Mouse (Mus musculus) WW6 (cell line): ENCODE data around the gene 2810408A11Rik.
A peak's percentile ranks its signal among the peaks of the same experiment; 100 is the strongest.

Source experiments
- DNase-seq: peaks from one replicate; pipeline ENCODE4 v3.0.0-alpha.2; 2013; ENCODE audit warnings: low read depth, low spot score

The 2810408A11Rik gene

GRCm38 (mm10) chr11:69900471-69901405, at the start of gene 2810408A11Rik, which contains the start of gene Neurl4:
Gene 2810408A11Rik (minus strand): TSS chr11:69900987.
Gene Neurl4 (plus strand): TSS chr11:69901072.
- DNase-seq = peak; percentile 98

DNA sequence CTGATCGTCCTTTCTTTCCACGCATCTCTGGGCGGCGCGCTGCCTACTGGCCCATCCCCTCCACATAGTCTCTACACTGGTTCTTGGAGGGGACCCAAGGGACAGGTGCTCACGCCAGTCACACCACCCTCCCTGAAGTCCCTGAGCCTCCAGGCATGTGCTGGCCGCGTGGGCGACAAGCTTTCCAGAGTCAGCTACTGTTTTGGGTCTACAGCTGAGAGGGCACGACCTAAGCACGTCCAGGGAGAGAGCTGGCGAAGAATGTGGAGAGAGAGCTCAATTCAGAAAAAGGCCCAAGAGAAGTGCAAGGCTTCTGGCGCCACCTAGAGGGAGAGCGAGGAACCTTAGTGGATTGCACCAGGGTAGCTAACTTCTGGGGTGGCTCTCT, 48.0 kb upstream of the 2810408A11Rik start:
- peak; percentile 84 for DNase-seq

DNA sequence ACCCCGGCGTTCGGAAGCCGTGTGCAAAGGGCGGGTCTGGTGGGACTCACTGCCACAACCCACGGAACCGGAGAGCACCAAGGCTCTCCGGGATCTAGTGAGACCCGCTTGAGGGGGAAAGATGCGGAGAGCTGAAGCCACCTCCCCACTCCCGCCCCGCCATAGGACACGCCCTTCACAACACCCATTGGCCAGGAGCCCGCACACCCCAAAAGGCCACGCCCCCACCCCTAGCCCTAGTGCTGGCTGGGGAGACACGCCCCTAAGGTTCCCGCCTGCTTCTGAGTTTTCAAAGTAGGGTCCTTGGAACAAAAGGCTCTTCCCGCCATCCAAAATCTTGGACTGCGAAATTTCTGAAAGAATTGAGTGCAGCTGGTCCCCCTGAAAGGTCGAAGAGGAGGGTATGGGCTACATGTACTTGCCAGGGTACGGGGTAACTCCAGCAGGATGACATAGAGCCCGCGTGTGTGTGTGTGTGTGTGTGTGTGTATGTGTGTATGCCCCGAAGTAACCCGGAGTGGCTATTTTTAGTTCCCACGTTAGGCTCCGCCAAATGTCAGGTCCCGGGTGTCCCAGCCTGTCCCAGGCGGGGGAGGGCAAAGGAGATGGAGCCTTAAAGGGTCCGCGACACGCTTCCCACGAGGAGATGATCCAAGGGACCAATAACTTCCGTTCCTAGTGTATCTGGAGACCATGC, 47.4 kb upstream of the 2810408A11Rik start, which contains the start of gene Slc2a4:
Gene Slc2a4 (minus strand): TSS at position 123 of the 697 bp plus-strand sequence.
- DNase-seq = peak; percentile 91

DNA sequence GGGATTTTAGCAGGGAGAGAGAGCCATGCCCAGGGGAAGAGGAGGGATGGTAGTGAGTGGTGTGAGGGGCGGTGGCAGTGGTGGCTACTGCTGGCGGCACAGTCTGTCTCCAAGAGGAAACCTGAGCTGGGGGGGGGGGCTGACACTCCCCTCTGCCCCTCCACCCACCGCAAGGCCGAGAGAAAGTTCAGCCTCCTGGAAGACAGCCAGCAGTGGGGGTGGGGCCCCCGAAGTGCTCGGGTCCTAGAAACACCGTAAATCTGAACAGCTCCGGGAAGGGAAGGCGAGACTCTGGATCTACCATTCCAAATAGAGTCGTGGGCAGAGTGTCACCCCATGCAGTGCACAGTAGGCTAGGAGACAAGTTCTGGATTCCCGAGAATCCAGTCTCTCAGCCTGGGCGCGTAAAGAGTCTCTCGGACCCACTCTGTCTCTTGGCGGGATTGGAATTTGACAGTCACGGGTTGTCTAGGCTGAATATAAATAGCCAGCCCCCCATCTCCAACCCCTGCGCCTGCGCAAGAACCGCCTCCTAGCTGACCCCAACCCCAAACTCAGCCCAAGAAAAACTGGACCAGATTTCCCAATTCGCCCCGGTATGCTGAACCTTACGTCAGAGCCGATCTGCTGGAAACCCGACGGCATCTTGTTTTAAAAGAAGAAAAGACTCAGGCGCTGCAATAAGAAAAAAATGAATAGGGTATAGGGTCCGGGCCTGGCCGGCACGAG, 46.7 kb upstream of the 2810408A11Rik start:
- no peak for DNase-seq

DNA sequence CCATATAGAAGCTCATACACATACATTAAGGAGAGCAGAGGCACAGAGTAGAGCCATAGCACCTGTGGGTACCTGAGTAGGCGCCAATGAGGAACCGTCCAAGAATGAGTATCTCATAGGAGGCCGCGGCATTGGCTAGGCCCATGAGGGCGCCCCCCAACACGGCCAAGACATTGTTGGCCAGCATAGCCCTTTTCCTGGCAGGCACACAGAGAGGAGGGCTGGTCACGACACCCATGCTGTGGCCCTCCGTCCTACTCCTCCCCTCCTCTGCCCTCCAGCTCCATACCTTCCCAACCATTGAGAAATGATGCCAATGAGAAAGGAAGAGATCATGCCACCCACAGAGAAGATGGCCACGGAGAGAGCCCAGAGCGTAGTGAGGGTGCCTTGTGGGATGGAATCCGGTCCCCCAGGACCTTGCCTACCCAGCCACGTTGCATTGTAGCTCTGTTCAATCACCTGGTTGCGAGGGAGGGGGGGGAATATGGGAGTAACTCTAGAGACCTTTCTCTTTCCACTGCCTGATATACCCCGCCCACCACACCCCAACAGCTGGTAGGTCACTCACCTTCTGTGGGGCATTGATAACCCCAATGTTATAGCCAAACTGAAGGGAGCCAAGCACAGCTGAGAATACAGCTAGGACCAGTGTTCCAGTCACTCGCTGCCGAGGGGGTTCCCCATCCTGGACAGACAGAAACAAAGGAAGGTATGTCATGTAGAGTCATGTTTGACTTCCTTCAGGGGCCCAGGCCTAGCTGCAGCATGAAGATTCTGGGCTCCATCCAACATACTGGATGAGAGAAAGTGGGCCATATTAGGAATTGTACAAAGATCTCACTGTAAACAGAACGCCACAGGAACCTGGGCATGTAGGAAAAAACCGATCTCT, 45.5 kb upstream of the 2810408A11Rik start:
- DNase-seq = no peak

DNA sequence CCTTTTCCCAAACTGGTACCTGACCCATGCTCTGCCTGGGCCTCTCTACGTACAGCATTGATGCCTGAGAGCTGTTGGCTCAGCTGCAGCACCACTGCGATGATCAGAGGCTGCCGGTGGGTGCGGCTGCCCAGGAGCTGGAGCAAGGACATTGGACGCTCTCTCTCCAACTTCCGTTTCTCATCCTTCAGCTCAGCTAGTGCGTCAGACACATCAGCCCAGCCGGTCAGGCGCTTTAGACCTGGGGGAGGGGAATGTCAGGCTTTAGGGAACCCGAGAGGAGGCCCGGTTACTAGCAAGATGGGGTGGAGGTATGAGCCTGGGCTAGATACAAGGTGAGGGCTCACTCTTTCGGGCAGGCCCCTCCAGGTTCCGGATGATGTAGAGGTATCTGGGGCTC, 44.4 kb upstream of the 2810408A11Rik start:
- DNase-seq = no peak

DNA sequence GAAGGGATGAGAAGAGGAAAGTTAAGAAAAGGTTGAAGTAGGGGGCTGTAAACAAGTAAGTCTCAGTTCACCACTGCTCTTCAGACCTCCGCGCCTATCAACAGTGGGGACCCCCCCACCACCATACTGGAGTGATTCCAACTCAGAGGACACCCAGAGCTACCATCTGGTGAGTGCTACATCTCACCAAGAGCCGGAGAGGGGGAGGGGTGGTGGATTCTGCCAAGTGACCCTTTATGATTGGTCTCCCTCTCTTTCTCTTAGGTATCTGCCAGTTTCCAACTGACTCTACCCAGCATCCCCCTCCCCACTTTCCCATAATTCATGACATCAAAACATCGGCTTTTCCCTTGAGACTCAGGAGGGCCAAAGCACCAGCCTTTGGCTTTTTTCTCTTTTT, 40.2 kb upstream of the 2810408A11Rik start:
- DNase-seq = no peak

GRCm38 (mm10) chr11:69939731-69940130, 38.9 kb upstream of the 2810408A11Rik start:
- no peak for DNase-seq

DNA sequence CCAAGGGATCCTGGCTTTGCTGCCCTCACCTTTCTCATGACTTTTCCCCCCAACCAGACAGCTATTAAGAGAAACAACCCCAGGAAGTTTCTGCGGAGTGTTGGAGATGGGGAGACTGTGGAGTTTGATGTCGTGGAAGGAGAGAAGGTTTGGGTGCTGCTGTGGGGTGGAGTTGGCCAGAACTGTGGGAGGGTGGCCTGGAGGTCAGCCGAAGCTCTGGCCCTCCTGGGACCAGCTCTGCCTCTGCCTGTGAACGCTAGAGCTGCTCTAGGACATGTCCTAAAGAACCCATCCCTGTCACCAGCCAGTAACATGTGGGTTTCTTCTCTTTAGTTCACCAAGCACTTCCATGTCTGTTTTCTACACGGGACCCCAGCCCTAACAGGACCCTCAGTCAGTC, 38.4 kb upstream of the 2810408A11Rik start:
- DNase-seq = no peak

DNA sequence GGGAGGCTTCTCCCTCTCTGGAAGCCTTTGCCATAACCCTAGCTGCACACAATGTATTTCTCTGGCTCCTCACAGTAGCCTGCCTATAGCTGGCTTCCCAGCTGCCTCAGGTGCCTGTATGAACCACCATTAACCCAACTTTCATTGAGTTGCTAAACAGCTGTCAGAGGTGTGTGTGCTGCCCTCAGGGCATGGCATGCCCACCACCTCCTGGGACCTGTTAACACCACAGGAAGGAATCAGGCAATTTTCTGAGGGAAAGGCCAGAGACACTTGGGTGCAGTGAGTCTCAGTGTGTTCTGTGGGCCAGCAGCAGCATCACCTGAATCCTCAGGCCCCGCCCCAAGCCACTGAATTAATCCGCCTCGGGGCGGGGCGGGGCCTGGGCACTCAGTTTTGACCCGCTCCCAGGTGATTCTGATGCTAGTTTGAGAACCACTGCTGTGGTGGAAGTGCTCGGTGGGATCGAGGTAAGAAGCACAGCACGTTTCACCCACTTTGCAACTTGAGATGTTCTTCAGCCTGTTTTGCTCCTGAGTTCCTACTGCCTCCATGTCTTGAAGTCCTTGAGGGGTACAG, 37.7 kb upstream of the 2810408A11Rik start:
- no peak for DNase-seq

GRCm38 (mm10) chr11:69937834-69938233, 37.0 kb upstream of the 2810408A11Rik start:
- DNase-seq = no peak

DNA sequence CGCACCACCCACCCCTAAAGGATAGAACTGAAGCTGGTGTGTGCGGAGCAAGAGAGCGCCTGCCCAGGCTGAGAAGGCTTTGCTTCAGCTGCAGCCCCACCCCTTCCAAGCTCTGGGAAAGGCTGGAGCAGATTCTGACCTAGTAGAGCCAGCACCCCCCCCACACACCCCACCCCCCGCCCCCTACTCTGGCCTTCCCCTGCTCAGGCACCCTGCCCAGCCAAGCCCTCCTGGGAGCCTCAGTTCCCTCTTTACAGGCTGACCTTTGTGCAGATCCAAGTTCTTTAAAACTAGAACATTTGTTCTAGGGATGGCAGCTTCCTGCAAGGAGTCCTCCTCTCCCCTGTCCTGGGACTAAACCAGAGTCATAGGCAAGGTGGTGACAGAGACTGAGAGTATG, 36.6 kb upstream of the 2810408A11Rik start:
- no peak for DNase-seq

- no peak for DNase-seq
These were observed 36.0 kb upstream of the 2810408A11Rik start for GRCm38 (mm10) chr11:69936714-69937347.

DNA sequence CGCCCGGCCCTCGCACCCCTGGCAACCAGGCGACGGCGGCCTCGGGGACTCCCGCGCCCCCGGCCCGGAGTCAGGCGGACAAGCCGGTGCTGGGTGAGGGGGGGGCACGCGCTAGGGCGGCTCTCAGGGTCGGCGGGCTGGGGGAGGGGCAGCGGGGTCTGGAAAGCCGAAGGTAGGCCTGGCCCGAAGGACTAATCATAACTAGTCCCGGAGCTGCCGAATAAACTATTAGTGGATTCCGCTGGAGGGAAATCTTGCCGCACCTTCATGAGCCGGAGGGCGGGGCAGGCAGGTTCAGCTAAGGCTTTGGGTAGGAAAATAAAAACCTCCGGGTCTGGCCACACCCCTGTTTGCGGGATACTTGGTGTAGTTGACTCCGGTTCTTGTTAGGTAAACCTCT, 35.4 kb upstream of the 2810408A11Rik start:
- no peak for DNase-seq

GRCm38 (mm10) chr11:69935137-69935879, 34.5 kb upstream of the 2810408A11Rik start, which contains the start of gene Ybx2:
Gene Ybx2 (plus strand): TSS chr11:69935796.
- DNase-seq = peak; percentile 94

DNA sequence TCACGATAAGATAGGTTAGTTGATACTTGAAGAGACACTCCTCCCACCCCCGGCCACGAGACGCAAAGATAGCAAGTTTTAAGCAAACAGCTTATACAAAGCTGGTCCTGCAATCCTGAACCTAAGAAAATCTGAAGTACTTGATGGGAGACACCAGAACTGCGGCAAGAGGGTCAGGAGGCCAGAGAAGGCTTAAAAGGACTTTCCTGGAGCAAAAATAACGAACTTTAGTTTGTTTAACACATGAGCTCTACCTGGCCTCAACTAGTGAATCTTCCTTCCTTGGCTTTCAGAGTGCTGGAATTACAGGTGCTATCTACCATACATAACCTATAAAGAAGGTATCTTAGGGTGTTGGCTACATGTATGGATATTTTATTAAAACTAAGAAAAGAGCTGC, 33.9 kb upstream of the 2810408A11Rik start:
- no peak for DNase-seq

- DNase-seq = peak; percentile 89
These were observed 33.4 kb upstream of the 2810408A11Rik start for GRCm38 (mm10) chr11:69934169-69934568.

GRCm38 (mm10) chr11:69933066-69933465, 32.3 kb upstream of the 2810408A11Rik start:
- DNase-seq = no peak

- no peak for DNase-seq
These were observed 31.5 kb upstream of the 2810408A11Rik start for GRCm38 (mm10) chr11:69932254-69932653.
